Mouse (Mus musculus): Measurements from ENCODE around the gene Chgb. TPM values are rescaled to one million over a fixed set of nuclear protein-coding genes. Genes with fewer than 3 reads are reported as not detected.

Gene Chgb
- total RNA-seq, 1 experiment, result 0.09 TPM

DNA sequence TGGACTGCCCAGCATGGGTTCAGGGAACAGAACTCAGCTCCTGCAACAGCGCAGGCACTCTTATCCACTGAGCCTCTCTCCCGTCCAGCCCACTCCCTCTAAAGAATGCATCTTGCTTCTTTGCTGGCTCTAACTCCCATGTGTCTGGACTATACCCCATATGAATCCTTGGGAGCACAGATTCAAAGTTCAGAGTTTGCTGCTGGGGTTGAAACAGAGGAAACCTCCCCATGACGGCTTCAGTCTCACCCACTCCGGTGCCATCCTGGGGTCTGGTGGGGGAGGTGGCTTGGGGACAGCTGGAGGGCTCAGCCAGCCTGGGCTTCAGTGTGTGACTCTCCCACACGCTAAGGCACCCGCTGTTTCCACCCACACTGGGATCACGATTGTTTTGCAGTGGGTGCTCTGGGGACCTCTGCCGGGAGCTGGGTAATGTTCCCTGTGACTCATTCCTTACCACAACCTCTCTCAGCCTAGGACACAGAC, 39.2 kb upstream of the Chgb start:
- Histone ChIP-seq H3K9me3 (ENCODE audit: control insufficient read depth, insufficient read depth, low read depth, low read length) (no peaks in the 10 kb centered on the region), H3K9ac (ENCODE audit: insufficient read depth, low read depth, low read length, poor library complexity, severe bottlenecking) (no peak overlapping the region), H3K4me3 (ENCODE audit: insufficient read depth in 1 of 2, low read depth in 1 of 2, low read length in 2 of 2, poor library complexity in 1 of 2, severe bottlenecking in 1 of 2) (no peak overlapping the region), H3K27ac (ENCODE audit: insufficient read depth, low read depth, low read length, poor library complexity, severe bottlenecking) (no peak overlapping the region), H3K4me1 (ENCODE audit: control insufficient read depth in 2 of 2, insufficient read depth in 2 of 2, low read length in 2 of 2, poor library complexity in 1 of 2) (peaks cover 0 to 2% of the 10 kb centered on the region in 2 experiments; a peak in 1 of 4 replicates), H3K36me3 (ENCODE audit: control insufficient read depth, insufficient read depth, low read length, poor library complexity, severe bottlenecking) (no peaks in the 10 kb centered on the region)
- in situ Hi-C loops (cut with MboI; ENCODE audit: low sequenced_read_pairs in 2 of 2, unreplicated experiment in 2 of 2), result no loop called here
- TF ChIP-seq MAFK (IDR thresholded peaks at IDR 0.05; ENCODE audit: insufficient read depth, low read depth, low read length) (no peak), ZNF384 (IDR thresholded peaks at IDR 0.05; ENCODE audit: low read depth, low read length) (no peak), HCFC1 (IDR thresholded peaks at IDR 0.05; ENCODE audit: borderline replicate concordance, insufficient read depth, low read length) (no peak), CHD2 (IDR thresholded peaks at IDR 0.05; ENCODE audit: low read depth, low read length) (no peak), ZC3H11A (IDR thresholded peaks at IDR 0.05; ENCODE audit: borderline replicate concordance, low read depth, low read length) (no peak)
- no peak for DNase-seq (ENCODE audit: low read depth, low spot score)

DNA sequence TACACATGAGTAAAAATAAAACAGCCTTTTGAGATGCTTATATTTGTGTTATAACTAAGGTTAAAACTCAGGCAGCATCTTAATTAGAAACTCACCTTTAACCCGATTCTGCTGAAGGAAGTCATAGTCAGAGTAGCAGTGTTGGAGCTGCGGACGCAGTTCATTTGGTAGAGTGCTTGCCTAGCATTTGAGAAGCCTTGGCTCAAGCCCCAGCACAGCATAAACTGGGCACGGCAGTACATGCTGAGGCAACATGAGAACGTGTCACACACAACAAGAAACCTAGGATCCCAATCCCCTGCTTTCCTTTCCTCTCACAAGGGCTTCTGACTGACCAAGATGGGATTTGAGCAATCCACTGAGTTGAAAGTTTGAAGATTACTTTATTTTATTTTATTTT, 36.2 kb upstream of the Chgb start:
- in situ Hi-C loops (cut with MboI; ENCODE audit: low sequenced_read_pairs in 2 of 2, unreplicated experiment in 2 of 2), result no loop called here

DNA sequence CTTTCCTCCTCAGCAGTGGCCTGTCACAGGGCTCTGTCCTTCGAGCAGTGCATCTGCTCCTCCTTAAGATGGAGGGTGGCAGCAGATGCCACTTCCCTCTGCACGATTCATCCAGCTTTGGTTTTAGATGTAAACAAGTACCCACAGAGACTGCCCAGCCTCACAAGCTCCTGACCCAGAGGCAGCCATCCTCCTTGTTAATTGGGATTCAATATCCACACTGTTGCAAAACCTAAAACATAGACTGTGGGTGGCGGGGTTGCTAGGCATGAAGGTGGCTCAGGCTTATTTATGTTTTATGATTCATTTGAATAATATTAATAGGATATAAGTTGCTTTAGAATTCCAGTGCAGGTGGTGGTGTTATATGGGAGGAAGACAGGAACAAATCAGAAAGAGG, 35.0 kb upstream of the Chgb start:
- Histone ChIP-seq H3K9me3 (ENCODE audit: control insufficient read depth, insufficient read depth, low read depth, low read length) (no peaks in the 10 kb centered on the region), H3K36me3 (ENCODE audit: control insufficient read depth, insufficient read depth, low read length, poor library complexity, severe bottlenecking) (no peaks in the 10 kb centered on the region), H3K27ac (ENCODE audit: insufficient read depth, low read depth, low read length, poor library complexity, severe bottlenecking) (no peak overlapping the region), H3K9ac (ENCODE audit: insufficient read depth, low read depth, low read length, poor library complexity, severe bottlenecking) (no peak overlapping the region), H3K4me3 (ENCODE audit: insufficient read depth in 1 of 2, low read depth in 1 of 2, low read length in 2 of 2, poor library complexity in 1 of 2, severe bottlenecking in 1 of 2) (no peak overlapping the region), H3K4me1 (ENCODE audit: control insufficient read depth in 2 of 2, insufficient read depth in 2 of 2, low read length in 2 of 2, poor library complexity in 1 of 2) (peaks cover 0 to 2% of the 10 kb centered on the region in 2 experiments; a peak in 1 of 4 replicates)
- TF ChIP-seq ZC3H11A (IDR thresholded peaks at IDR 0.05; ENCODE audit: borderline replicate concordance, low read depth, low read length) (no peak), ZNF384 (IDR thresholded peaks at IDR 0.05; ENCODE audit: low read depth, low read length) (no peak), HCFC1 (IDR thresholded peaks at IDR 0.05; ENCODE audit: borderline replicate concordance, insufficient read depth, low read length) (no peak), MAFK (IDR thresholded peaks at IDR 0.05; ENCODE audit: insufficient read depth, low read depth, low read length) (no peak), CHD2 (IDR thresholded peaks at IDR 0.05; ENCODE audit: low read depth, low read length) (no peak)
- DNase-seq (ENCODE audit: low read depth, low spot score), result no peak
- in situ Hi-C loops (cut with MboI; ENCODE audit: low sequenced_read_pairs in 2 of 2, unreplicated experiment in 2 of 2), result no loop called here

More for the DNA sequence above, 36.2 kb upstream of the Chgb start:
- Histone ChIP-seq H3K9me3 (ENCODE audit: control insufficient read depth, insufficient read depth, low read depth, low read length) (no peaks in the 10 kb centered on the region), H3K27ac (ENCODE audit: insufficient read depth, low read depth, low read length, poor library complexity, severe bottlenecking) (no peak overlapping the region), H3K36me3 (ENCODE audit: control insufficient read depth, insufficient read depth, low read length, poor library complexity, severe bottlenecking) (no peaks in the 10 kb centered on the region), H3K4me3 (ENCODE audit: insufficient read depth in 1 of 2, low read depth in 1 of 2, low read length in 2 of 2, poor library complexity in 1 of 2, severe bottlenecking in 1 of 2) (no peak overlapping the region), H3K4me1 (ENCODE audit: control insufficient read depth in 2 of 2, insufficient read depth in 2 of 2, low read length in 2 of 2, poor library complexity in 1 of 2) (peaks cover 0 to 2% of the 10 kb centered on the region in 2 experiments; a peak in 1 of 4 replicates), H3K9ac (ENCODE audit: insufficient read depth, low read depth, low read length, poor library complexity, severe bottlenecking) (no peak overlapping the region)
- no peak for TF ChIP-seq CHD2 (IDR thresholded peaks at IDR 0.05; ENCODE audit: low read depth, low read length)
- TF ChIP-seq HCFC1 (IDR thresholded peaks at IDR 0.05; ENCODE audit: borderline replicate concordance, insufficient read depth, low read length), result no peak
- TF ChIP-seq ZC3H11A (IDR thresholded peaks at IDR 0.05; ENCODE audit: borderline replicate concordance, low read depth, low read length), result no peak
- no peak for TF ChIP-seq ZNF384 (IDR thresholded peaks at IDR 0.05; ENCODE audit: low read depth, low read length)
- no peak for TF ChIP-seq MAFK (IDR thresholded peaks at IDR 0.05; ENCODE audit: insufficient read depth, low read depth, low read length)
- no peak for DNase-seq (ENCODE audit: low read depth, low spot score)

DNA sequence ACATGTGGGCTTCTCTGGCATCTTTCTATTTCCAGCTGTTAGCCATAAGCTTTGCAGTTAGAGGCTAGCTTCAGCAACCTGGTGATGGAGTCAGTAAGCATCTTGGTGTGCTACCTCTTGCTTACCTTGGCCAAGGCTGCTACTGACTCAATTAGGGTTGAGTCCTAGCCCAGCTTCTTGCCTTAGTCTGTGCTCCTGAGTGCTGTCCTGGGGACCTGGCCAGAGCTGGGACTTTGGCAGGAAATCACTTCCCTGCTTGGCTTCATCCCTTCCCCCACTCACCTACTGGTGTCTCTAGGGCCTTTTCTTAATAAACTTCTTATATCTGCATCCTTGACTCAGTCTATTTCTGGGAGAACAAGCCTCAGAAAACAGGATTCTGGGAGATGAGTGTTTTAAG, 30.4 kb upstream of the Chgb start:
- Histone ChIP-seq H3K9ac (ENCODE audit: insufficient read depth, low read depth, low read length, poor library complexity, severe bottlenecking) (no peak overlapping the region), H3K36me3 (ENCODE audit: control insufficient read depth, insufficient read depth, low read length, poor library complexity, severe bottlenecking) (peaks cover 2% of the 10 kb centered on the region; the same call in 1 of the 2 replicates), H3K27ac (ENCODE audit: insufficient read depth, low read depth, low read length, poor library complexity, severe bottlenecking) (no peak overlapping the region), H3K4me3 (ENCODE audit: insufficient read depth in 1 of 2, low read depth in 1 of 2, low read length in 2 of 2, poor library complexity in 1 of 2, severe bottlenecking in 1 of 2) (no peak overlapping the region), H3K4me1 (ENCODE audit: control insufficient read depth in 2 of 2, insufficient read depth in 2 of 2, low read length in 2 of 2, poor library complexity in 1 of 2) (peaks cover 0 to 2% of the 10 kb centered on the region in 2 experiments; a peak in 1 of 4 replicates), H3K9me3 (ENCODE audit: control insufficient read depth, insufficient read depth, low read depth, low read length) (no peaks in the 10 kb centered on the region)
- no peak for DNase-seq (ENCODE audit: low read depth, low spot score)
- in situ Hi-C loops (cut with MboI; ENCODE audit: low sequenced_read_pairs in 2 of 2, unreplicated experiment in 2 of 2), result no loop called here
- TF ChIP-seq MAFK (IDR thresholded peaks at IDR 0.05; ENCODE audit: insufficient read depth, low read depth, low read length), result no peak
- TF ChIP-seq ZNF384 (IDR thresholded peaks at IDR 0.05; ENCODE audit: low read depth, low read length), result no peak
- TF ChIP-seq ZC3H11A (IDR thresholded peaks at IDR 0.05; ENCODE audit: borderline replicate concordance, low read depth, low read length), result no peak
- no peak for TF ChIP-seq HCFC1 (IDR thresholded peaks at IDR 0.05; ENCODE audit: borderline replicate concordance, insufficient read depth, low read length)
- TF ChIP-seq CHD2 (IDR thresholded peaks at IDR 0.05; ENCODE audit: low read depth, low read length), result no peak
